Mouse (Mus musculus): ENCODE measurements at regions not wholly inside any gene's neighbourhood (a gene's known extent, or its start where the extent isn't known, plus 50 kb on each side); places are given as distances from the start of the nearest gene placed in this dataset.
A peak's percentile ranks its signal among the peaks of the same experiment; 100 is the strongest.

DNA sequence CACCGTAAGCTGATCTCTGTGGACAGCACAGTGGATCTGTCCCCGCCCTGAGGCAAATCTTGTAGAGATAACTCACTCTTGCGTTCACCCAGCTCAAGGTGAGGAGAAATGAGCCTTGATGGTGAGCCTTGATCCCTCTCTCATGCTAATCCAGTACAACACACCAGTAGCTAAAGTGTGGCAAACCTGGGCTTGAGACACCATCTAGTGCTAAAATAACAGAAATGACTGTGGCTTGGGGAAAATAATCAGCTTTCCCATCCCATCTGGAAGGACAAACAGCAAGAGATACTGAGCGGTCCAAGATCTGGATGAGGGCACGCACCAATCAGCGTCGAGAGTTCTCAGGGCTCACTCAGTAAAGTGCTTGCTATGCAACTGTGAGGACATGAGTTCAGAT is 50.9 kb upstream of the Cbln4 start:
- DNase-seq (ENCODE audit: low spot score), result no peak

- peak; percentile 9 for DNase-seq (ENCODE audit: low spot score)
These were observed 60.8 kb upstream of the Cbln4 start for GRCm38 (mm10) chr2:172103881-172104655.

DNA sequence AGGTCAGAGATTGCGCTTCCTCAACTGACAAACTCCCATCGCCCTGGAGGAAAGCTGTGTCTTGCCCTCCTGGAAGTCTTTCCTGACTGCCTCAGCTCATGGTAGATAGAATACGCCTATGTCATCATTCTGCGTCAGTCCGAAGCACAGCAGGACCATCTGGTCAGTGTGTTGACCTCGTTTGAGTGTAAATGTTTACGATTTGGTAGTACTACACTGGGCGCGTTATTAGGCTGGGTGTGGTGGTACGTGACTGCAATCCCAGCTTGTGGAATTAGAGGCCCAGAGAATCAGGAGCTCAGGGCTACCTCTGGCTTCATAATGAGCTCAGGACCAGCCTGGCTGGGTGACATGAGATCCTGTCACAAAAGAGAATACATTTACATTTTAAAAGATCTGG is 62.0 kb upstream of the Cbln4 start:
- peak; percentile 40 for DNase-seq (ENCODE audit: low spot score)

- DNase-seq (ENCODE audit: low spot score), result peak; percentile 79
These were observed 67.4 kb upstream of the Cbln4 start for GRCm38 (mm10) chr2:172110706-172111105.

DNA sequence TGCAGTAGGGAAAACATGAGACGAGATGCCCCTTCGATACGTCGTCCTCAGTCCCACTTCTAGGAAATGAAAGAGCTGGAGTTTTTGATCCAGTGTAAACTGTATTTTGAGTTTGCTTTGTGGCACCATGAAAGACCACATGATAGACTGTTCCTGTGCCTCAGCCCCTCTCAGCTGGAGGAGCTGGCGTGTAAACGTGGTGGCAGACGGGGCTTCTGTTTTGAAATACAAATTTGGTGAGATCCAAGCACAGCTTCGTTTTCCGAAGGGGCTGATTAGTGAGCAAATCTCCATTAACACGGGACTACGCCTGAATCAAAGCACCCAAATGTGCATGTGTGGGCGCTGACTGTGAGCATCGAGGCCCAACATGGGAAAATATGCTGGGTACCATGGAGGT is 70.4 kb upstream of the Cbln4 start:
- no peak for DNase-seq (ENCODE audit: low spot score)

DNA sequence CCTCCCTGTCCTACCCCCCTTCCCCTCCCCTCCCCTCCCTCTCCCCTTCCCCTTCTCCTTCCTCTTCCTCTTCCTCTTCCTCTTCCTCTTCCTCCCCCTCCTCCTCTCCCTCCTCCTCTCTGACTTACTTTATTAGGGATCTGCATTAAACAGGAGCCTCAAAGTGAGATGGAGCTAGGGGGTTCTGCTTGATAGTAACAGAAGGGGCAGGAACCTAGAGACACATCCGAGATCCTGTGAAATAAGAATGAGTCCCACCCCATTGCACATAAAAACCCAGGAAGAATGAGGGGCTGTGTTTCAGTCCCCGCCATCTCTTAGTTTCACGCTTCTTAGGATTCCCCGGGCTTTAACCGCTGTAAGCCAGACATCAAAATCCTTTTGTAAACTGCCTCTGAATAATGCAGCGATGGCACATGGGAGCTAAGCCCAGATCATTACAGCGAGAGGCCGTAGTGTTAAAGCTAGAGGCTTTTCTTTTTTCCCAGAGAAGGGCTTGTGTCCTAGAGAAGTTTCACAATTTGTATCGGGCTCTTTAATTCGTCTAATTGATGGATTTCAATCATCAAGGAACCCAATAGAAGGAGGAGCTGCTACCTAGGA is 72.4 kb upstream of the Cbln4 start:
- DNase-seq (ENCODE audit: low spot score), result no peak

- no peak for DNase-seq (ENCODE audit: low spot score)
These were observed 84.3 kb upstream of the Cbln4 start for GRCm38 (mm10) chr2:172127517-172127916.

- DNase-seq (ENCODE audit: low spot score), result no peak
These were observed 88.0 kb upstream of the Cbln4 start for GRCm38 (mm10) chr2:172131232-172131631.

- DNase-seq (ENCODE audit: low spot score), result no peak
These were observed 89.5 kb upstream of the Cbln4 start for GRCm38 (mm10) chr2:172132623-172133332.

GRCm38 (mm10) chr2:172140080-172140479 is 96.8 kb upstream of the Cbln4 start:
- peak; percentile 22 for DNase-seq (ENCODE audit: low spot score)

DNA sequence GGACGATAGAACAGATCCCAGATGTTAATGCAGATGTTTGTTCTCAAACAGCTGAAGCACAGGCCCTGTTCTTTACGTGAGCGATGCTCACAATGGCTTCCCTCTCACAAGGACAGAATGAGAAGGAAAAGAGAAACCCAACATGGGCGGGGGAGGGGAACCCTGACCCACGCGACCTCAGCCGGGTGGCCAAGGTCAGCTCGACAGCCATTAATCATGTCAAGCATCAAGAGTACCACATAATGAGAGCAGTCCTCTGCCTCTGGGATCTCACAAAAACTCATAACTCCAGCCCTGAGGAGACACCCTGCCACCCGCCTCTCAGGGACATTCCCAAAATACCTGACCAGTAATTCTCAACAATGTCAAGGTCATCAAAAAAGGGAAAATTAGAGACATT is 100.0 kb upstream of the Cbln4 start:
- peak; percentile 80 for DNase-seq (ENCODE audit: low spot score)

DNA sequence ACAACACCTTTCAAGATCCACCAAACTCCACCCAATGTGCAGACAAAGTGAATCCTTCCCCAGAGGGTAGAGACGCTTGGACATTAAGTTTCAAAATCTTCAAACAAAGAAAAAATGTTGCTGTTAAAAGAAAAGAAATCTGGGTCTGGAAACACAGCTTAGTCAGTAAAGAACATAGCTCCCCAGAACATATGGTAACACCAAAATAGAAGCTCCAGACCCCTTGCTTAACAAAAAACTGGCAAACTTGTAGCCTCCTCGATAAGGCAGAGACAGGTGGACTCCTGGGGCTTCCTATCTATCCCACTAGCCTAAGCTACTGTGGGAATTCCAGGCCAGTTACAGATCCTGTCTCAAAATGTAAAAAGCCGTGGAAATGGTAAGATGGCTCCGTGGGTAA is 99.6 kb upstream of the Mc3r start:
- DNase-seq (ENCODE audit: low spot score), result no peak

- no peak for DNase-seq (ENCODE audit: low spot score)
These were observed 98.6 kb upstream of the Mc3r start for GRCm38 (mm10) chr2:172149734-172150133.

DNA sequence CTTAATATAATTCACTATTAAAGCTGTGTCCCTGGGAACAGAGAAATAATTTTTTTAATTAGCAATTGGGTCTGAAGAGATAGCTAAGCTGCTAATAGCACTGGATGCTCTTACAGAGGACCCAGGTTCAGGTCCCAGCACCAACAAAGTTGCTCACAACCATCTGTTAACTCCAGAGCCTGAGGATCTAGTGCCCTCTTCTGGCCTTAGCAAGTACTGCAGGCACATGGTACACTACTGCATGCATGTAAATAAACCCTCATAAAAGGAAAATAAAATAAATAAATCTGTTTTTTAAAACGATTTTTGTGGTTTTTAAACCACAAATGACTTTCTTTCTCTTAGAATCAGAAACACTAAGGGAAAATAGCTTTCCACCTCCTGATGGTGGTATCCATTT is 97.4 kb upstream of the Mc3r start:
- no peak for DNase-seq (ENCODE audit: low spot score)

- DNase-seq (ENCODE audit: low spot score), result no peak
These were observed 88.4 kb upstream of the Mc3r start for GRCm38 (mm10) chr2:172159909-172160308.

DNA sequence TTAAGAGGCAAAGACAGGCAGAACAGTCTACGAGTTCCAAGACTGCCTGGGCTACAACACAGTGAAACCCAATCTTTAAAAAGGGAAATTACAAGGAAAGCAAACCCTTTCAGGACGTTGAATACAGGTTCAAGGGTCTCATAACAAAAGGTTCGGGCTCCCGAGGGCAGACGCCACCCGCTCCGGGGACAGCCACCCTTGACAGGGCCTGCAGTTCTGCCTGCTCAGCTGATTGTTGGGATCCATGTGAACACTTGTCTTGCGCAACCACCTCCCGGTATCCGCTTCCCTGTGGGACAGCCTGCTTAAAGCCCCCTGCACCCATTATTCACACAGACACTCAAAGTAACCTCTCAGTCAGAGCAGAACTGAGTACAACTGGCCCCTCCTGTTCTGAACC is 70.9 kb upstream of the Mc3r start:
- DNase-seq (ENCODE audit: low spot score), result no peak

DNA sequence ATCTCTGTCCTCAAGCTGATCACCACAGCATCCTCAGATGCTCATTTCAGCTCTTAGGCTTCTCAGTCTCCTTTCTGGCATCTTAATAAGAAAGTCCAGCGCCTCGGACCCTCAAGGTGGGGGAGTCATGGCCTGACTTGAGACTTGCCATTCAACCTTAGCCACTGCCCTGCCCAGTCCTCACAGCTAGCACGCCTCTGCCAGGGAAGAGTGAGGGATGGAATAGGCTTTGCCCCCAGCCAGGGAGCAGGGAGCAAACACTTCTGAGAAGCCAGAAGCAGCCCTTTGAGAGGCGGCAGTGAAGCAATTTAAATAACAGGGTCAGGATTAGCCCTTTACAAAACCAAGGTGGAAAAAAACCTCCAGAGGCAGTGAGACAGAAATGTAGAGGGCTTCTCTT is 69.0 kb upstream of the Mc3r start:
- no peak for DNase-seq (ENCODE audit: low spot score)

DNA sequence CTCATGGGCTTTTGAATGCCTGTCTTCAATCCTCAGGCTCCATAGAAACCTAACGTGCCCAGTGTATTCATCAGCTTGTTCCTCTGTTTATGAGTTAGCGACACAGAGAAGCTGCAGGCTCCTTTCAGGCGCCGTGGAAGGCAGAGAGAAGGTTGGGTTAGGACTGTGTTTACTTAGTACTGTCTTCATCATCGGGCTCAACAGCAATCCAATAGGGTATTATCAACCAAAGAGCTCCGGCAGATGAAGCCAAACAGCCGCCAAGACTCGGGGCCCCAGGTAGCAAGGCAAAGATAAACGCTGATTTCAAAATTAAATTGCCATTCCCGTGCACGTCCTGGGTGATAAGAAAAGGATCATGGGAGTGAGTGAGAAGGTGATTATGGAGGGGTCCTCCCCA is 50.5 kb upstream of the Mc3r start:
- DNase-seq (ENCODE audit: low spot score), result no peak
